Mouse (Mus musculus) inflammation-experienced regulatory T-cells, adult 16 weeks (primary cell): Measurements from ENCODE around the gene Bpgm. TPM values are rescaled to one million over a fixed set of nuclear protein-coding genes. Genes with fewer than 3 reads are reported as not detected.

Experiments used
- polyA plus RNA-seq: library from polyadenylated mRNA; unstranded; fragments of 100-300 nt; shearing (Covaris generic); gene quantifications from one replicate; pipeline ENCODE4 v1.2.1, GENCODE M21; 2017

Gene Bpgm
- 35.4 TPM for polyA plus RNA-seq

DNA sequence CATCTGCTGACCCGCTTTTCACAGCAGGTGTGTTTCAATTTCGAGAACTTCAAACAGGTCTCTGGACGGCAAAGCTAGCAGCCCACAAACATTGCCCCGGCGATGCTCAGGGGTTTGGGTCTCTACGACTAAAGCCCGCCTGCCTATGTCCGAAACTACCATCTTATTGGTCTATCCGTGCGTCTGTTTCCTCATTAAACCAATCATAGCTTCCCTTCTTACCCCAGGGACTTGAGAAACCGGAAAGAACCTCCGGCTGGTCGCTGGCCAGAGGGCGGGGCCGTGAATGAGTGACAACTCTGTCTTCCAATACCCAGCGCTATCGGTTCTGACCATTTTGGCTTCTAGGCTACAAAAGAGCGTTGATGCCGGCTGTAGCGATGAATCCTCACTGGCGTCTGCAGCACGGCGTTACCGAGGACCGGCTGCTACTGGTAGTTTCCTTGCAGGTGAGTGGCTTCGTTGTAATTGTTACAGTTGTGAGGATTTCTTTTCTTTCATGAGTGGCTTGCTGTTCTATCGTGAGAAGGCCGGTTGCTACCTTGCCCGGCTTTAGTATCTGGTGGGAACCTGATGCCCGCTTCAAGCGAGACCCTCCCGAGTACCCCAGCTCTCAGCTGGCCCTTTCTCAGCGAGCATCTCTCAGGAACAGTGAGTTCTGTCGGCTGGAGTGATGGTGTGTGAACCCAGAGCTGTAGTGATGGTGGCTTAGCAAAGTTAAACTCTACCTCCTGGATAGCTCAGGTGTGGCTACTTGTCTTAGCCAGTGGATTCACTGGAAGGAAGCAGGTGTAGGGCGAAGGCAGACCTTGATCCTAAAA lies at the start of gene Bpgm:
TSS of gene Bpgm (plus strand) at position 234 of the 821 bp plus-strand sequence.

Other genes starting within 250 kb of the Bpgm start
- 389 TPM for gene Akr1b3, start 158.7 kb upstream of the Bpgm start, polyA plus RNA-seq
- gene Akr1b8, start 122.1 kb upstream of the Bpgm start, polyA plus RNA-seq = 0.37 TPM
- 71.0 TPM for gene Akr1b10, start 92.0 kb upstream of the Bpgm start, polyA plus RNA-seq
- gene Akr1b7, start 63.9 kb upstream of the Bpgm start, polyA plus RNA-seq = 0.61 TPM
- 0.54 TPM for gene Cald1, start 122.3 kb downstream of the Bpgm start, polyA plus RNA-seq